Mouse (Mus musculus) CD4-positive helper T cell, adult 2 months (primary cell): ENCODE results near the gene Tmem161b.
A peak's percentile ranks its signal among the peaks of the same experiment; 100 is the strongest.
"Not testable (repeated sequence)": the region's sequence is repeated elsewhere in the genome, so short reads cannot be mapped to it uniquely, and the experiment has no call there.

ENCODE experiments used
- DNase-seq: peaks from one replicate; pipeline ENCODE4 v3.0.0-alpha.2; 2012; ENCODE audit warnings: low read depth, missing footprints, low spot score

The Tmem161b gene

GRCm38 (mm10) chr13:84221820-84222681, at the start of gene Tmem161b:
Gene Tmem161b (plus strand): TSS chr13:84222296.
- peak; percentile 88 for DNase-seq

- not testable (repeated sequence) for DNase-seq
Observed at GRCm38 (mm10) chr13:84185835-84186234, 36.3 kb upstream of the Tmem161b start.

- DNase-seq = no peak
Observed at GRCm38 (mm10) chr13:84192723-84193122, 29.4 kb upstream of the Tmem161b start.

- no peak for DNase-seq
Observed at GRCm38 (mm10) chr13:84222682-84222992, 541 bp downstream of the Tmem161b start.

GRCm38 (mm10) chr13:84223018-84223417, 922 bp downstream of the Tmem161b start:
- no peak for DNase-seq

GRCm38 (mm10) chr13:84234019-84234418, 11.9 kb downstream of the Tmem161b start:
- DNase-seq = no peak

- DNase-seq = no peak
Observed at GRCm38 (mm10) chr13:84236768-84237167, 14.7 kb downstream of the Tmem161b start.

- no peak for DNase-seq
Observed at GRCm38 (mm10) chr13:84238184-84238583, 16.1 kb downstream of the Tmem161b start.

GRCm38 (mm10) chr13:84248065-84248464, 26.0 kb downstream of the Tmem161b start:
- DNase-seq = no peak

GRCm38 (mm10) chr13:84251295-84251694, 29.2 kb downstream of the Tmem161b start:
- no peak for DNase-seq

GRCm38 (mm10) chr13:84255047-84255446, 33.0 kb downstream of the Tmem161b start:
- DNase-seq = no peak

GRCm38 (mm10) chr13:84264418-84264817, 42.3 kb downstream of the Tmem161b start:
- DNase-seq = not testable (repeated sequence)

- no peak for DNase-seq
Observed at GRCm38 (mm10) chr13:84276246-84276645, 54.1 kb downstream of the Tmem161b start.

GRCm38 (mm10) chr13:84280352-84280751, 58.3 kb downstream of the Tmem161b start:
- no peak for DNase-seq

GRCm38 (mm10) chr13:84282966-84283365, 60.9 kb downstream of the Tmem161b start:
- DNase-seq = no peak

GRCm38 (mm10) chr13:84284764-84285558, 62.9 kb downstream of the Tmem161b start:
- no peak for DNase-seq

- no peak for DNase-seq
Observed at GRCm38 (mm10) chr13:84285559-84285945, 63.5 kb downstream of the Tmem161b start.

GRCm38 (mm10) chr13:84299445-84300053, 77.5 kb downstream of the Tmem161b start:
- DNase-seq = no peak

- DNase-seq = no peak
Observed at GRCm38 (mm10) chr13:84343272-84343671, 121.2 kb downstream of the Tmem161b start.

GRCm38 (mm10) chr13:84343691-84344495, 121.8 kb downstream of the Tmem161b start:
- no peak for DNase-seq

GRCm38 (mm10) chr13:84344711-84345110, 122.6 kb downstream of the Tmem161b start:
- no peak for DNase-seq
